Comparison of ENCODE assay signal across 8 mouse cellular contexts in genomic region chr2:27289019-27289418, GRCm38 (mm10). TPM values are rescaled to one million over a fixed set of nuclear protein-coding genes. Genes with fewer than 3 reads are reported as not detected.
DNase-seq lines count a peak whose midpoint lies in the region; ATAC-seq and TF ChIP-seq lines count a peak whose summit lies in the region.

No protein-coding gene starts in this region.

- 14% methylated on average over 3 of the region's 3 CpGs for WGBS in hindbrain, embryonic 16.5 days

- no peak overlapping the region; the same call in 1 of the 2 replicates for H3K9ac ChIP-seq in hindbrain, embryonic 16.5 days (ENCODE audit: low read depth, low read length)

- TF ChIP-seq CTCF in Patski (IDR thresholded peaks at IDR 0.05), result no peak

- CTCF ChIA-PET in Patski (lab: Charles Lee), result interaction anchor here (1.0 to 2.5 kb wide), 5 partner anchors 9 to 139 kb away, joined by 3 to 26 read pairs (median 4); partner anchors contain the start of gene Vav2

- no peak for ATAC-seq in Patski
- ATAC-seq in hindbrain, embryonic 16.5 days, result peak; percentile 82
- peak; percentile 81 for ATAC-seq in megakaryocyte, adult 5-6 weeks (ENCODE audit: poor library complexity, severe bottlenecking)

- H3K36me3 ChIP-seq in hindbrain, embryonic 16.5 days (ENCODE audit: control insufficient read depth, insufficient read depth, low read length), result peaks cover 14% of the 10 kb centered on the region; the same call in 1 of the 2 replicates

- peak overlapping the region; percentile 10; the same call in 1 of the 2 replicates for H3K27ac ChIP-seq in hindbrain, embryonic 16.5 days (ENCODE audit: low read depth, low read length)

- no peaks in the 10 kb centered on the region for H3K27me3 ChIP-seq in Patski
- H3K27me3 ChIP-seq in hindbrain, embryonic 16.5 days (replicated peaks; ENCODE audit: control insufficient read depth, insufficient read depth, low read length), result no peaks in the 10 kb centered on the region

- DNase-seq in Patski (ENCODE audit: low read depth, low spot score), result peak; percentile 57
- peak; percentile 75 for DNase-seq in cerebellum, adult 9-10 months
- DNase-seq in frontal cortex, postnatal 14 days (ENCODE audit: low spot score in 2 of 2), result peak; percentile 57 to 82
- peak; percentile 69 to 72 for DNase-seq in layer of hippocampus, postnatal 36 days
- DNase-seq in right cerebral cortex, adult 2 months (ENCODE audit: low spot score in 2 of 2), result peak; percentile 89 to 90
- peak; percentile 52 for DNase-seq in urinary bladder, postnatal 10 days (ENCODE audit: low spot score)

- in situ Hi-C loops in Patski (cut with MboI; ENCODE audit: low pct_unique_long_range_greater_than_20kb), result loop anchor here (5.0 to 10.0 kb wide), 2 partner anchors 138 to 226 kb away; partner anchors contain the start of genes Vav2 and Wdr5

- no peak overlapping the region for H3K4me3 ChIP-seq in hindbrain, embryonic 16.5 days (ENCODE audit: low read length)

- no peaks in the 10 kb centered on the region; the same call in 1 of the 2 replicates for H3K4me1 ChIP-seq in hindbrain, embryonic 16.5 days (ENCODE audit: control insufficient read depth, insufficient read depth, low read depth, low read length)

- no peak overlapping the region for H3K4me2 ChIP-seq in hindbrain, embryonic 16.5 days (ENCODE audit: low read length)

- H3K9me3 ChIP-seq in hindbrain, embryonic 16.5 days (ENCODE audit: control insufficient read depth, low read length), result no peaks in the 10 kb centered on the region

- POLR2A ChIA-PET in Patski (lab: Charles Lee), result interaction anchor here (2.8 kb wide), 1 partner anchor 139 kb away, joined by 6 read pairs; the partner anchor contains the start of gene Vav2

RNA-seq across cellular contexts. Expression of gene Sardh, which starts 40.9 kb away (rescaled TPM):
- polyA plus RNA-seq in Patski (2021), result 9.4 TPM
- polyA plus RNA-seq in hindbrain, embryonic 16.5 days (2015; fragmentation: Nextera tagmentation; extraction: Ambion mirVana), result 9.1 and 10.2 TPM in 2 replicates
- total RNA-seq in layer of hippocampus, postnatal 36 days (2021), result 1 to 10 TPM; 7.2 to 8.7 TPM
- not detected in 2 replicates for total RNA-seq in megakaryocyte, adult 5-6 weeks (2015)
- total RNA-seq in megakaryocyte, adult 5-6 weeks (2017), result 2.0 TPM in 1 of 2 replicates, not detected in the other
